Mouse (Mus musculus): ENCODE measurements around the gene Ogn. TPM values are rescaled to one million over a fixed set of nuclear protein-coding genes. Genes with fewer than 3 reads are reported as not detected.

Ogn gene
- polyA plus RNA-seq, 1 experiment from 2014 or later: 212 TPM

GRCm38 (mm10) chr13:49646019-49646418, 38.2 kb downstream of the Ogn start:
- no peaks in the 10 kb centered on the region for H3K9me3 ChIP-seq (replicated peaks)
- H3K36me3 ChIP-seq: no peaks in the 10 kb centered on the region
- H3K27me3 ChIP-seq: no peaks in the 10 kb centered on the region
- H3K9ac ChIP-seq: no peak overlapping the region
- H3K4me1 ChIP-seq: no peaks in the 10 kb centered on the region
- H3K4me3 ChIP-seq (replicated peaks): no peak overlapping the region
- H3K27ac ChIP-seq (replicated peaks): no peak overlapping the region
- no peak for ATAC-seq (ENCODE audit: insufficient number of reproducible peaks, low FRiP score, low TSS enrichment, low read depth)
- H3K4me2 ChIP-seq (replicated peaks): no peak overlapping the region
- WGBS: 84% methylated on average over 1 of the region's 1 CpGs

- no peak overlapping the region for H3K9ac ChIP-seq
- 25% methylated on average over 2 of the region's 2 CpGs for WGBS
Measured at GRCm38 (mm10) chr13:49651136-49651535, 43.3 kb downstream of the Ogn start.

GRCm38 (mm10) chr13:49651781-49652351, 44.0 kb downstream of the Ogn start:
- peak overlapping the region; percentile 35 for H3K9ac ChIP-seq
- peaks cover 6% of the 10 kb centered on the region; the same call in 1 of the 2 replicates for H3K36me3 ChIP-seq
- no peak for ATAC-seq (ENCODE audit: insufficient number of reproducible peaks, low FRiP score, low TSS enrichment, low read depth)
- H3K27me3 ChIP-seq: no peaks in the 10 kb centered on the region
- H3K4me2 ChIP-seq (replicated peaks): peak overlapping the region; percentile 91
- H3K27ac ChIP-seq (replicated peaks): 0 out of 2 replicates have a peak overlapping the region, but pooled peaks have one; percentile 76
- WGBS: 0% methylated on average over 4 of the region's 4 CpGs
- peaks cover 18% of the 10 kb centered on the region for H3K4me1 ChIP-seq
- H3K4me3 ChIP-seq (replicated peaks): peak overlapping the region; percentile 71
- H3K9me3 ChIP-seq (replicated peaks): no peaks in the 10 kb centered on the region

More at GRCm38 (mm10) chr13:49651136-49651535, 43.3 kb downstream of the Ogn start:
- H3K4me1 ChIP-seq: peaks cover 18% of the 10 kb centered on the region
- H3K4me2 ChIP-seq (replicated peaks): peak overlapping the region; percentile 91
- peak overlapping the region; percentile 71 for H3K4me3 ChIP-seq (replicated peaks)
- H3K27me3 ChIP-seq: no peaks in the 10 kb centered on the region
- H3K36me3 ChIP-seq: peaks cover 5% of the 10 kb centered on the region; the same call in 1 of the 2 replicates
- ATAC-seq (ENCODE audit: insufficient number of reproducible peaks, low FRiP score, low TSS enrichment, low read depth): no peak
- no peaks in the 10 kb centered on the region for H3K9me3 ChIP-seq (replicated peaks)
- H3K27ac ChIP-seq (replicated peaks): no peak overlapping the region

- Histone ChIP-seq H3K36me3 (peaks cover 8% of the 10 kb centered on the region; the same call in 1 of the 2 replicates), H3K4me1 (peaks cover 18% of the 10 kb centered on the region), H3K9ac (peak within 1 kb of the TSS; percentile 35), H3K4me2 (replicated peaks) (peak within 1 kb of the TSS; percentile 91), H3K27me3 (no peaks in the 10 kb centered on the region), H3K4me3 (replicated peaks) (peak within 1 kb of the TSS; percentile 71), H3K9me3 (replicated peaks) (no peaks in the 10 kb centered on the region), H3K27ac (replicated peaks) (peak within 1 kb of the TSS; percentile 76; the same call in 1 of the 2 replicates)
- under 1% methylated on average over 68 of the region's 68 CpGs for WGBS
- peak; percentile 99 for ATAC-seq (ENCODE audit: insufficient number of reproducible peaks, low FRiP score, low TSS enrichment, low read depth)
Measured at GRCm38 (mm10) chr13:49652481-49653179, 44.8 kb downstream of the Ogn start, which contains the start of the genes Cenpp and Nol8. Gene Cenpp (minus strand): TSS chr13:49652785. Gene Nol8 (plus strand): TSS chr13:49653078.

GRCm38 (mm10) chr13:49653180-49653541, 45.3 kb downstream of the Ogn start:
- peak overlapping the region; percentile 76; the same call in 1 of the 2 replicates for H3K27ac ChIP-seq (replicated peaks)
- H3K27me3 ChIP-seq: no peaks in the 10 kb centered on the region
- under 1% methylated on average over 16 of the region's 16 CpGs for WGBS
- peak overlapping the region; percentile 71 for H3K4me3 ChIP-seq (replicated peaks)
- peaks cover 18% of the 10 kb centered on the region for H3K4me1 ChIP-seq
- peak overlapping the region; percentile 35 for H3K9ac ChIP-seq
- peak; percentile 80 for ATAC-seq (ENCODE audit: insufficient number of reproducible peaks, low FRiP score, low TSS enrichment, low read depth)
- H3K4me2 ChIP-seq (replicated peaks): peak overlapping the region; percentile 91
- H3K36me3 ChIP-seq: peaks cover 8% of the 10 kb centered on the region; the same call in 1 of the 2 replicates
- H3K9me3 ChIP-seq (replicated peaks): no peaks in the 10 kb centered on the region

Other genes with a start within 250 kb of the Ogn start
- gene Ippk, start 186.8 kb upstream of the Ogn start, polyA plus RNA-seq (2015; fragmentation: Nextera tagmentation; extraction: Ambion mirVana): 12.7 and 13.4 TPM in 2 replicates
- gene Tes3-ps, start 114.7 kb upstream of the Ogn start, polyA plus RNA-seq (2015; fragmentation: Nextera tagmentation; extraction: Ambion mirVana): 0.79 and 1.7 TPM in 2 replicates
- gene Ecm2, start 103.2 kb upstream of the Ogn start, polyA plus RNA-seq (2015; fragmentation: Nextera tagmentation; extraction: Ambion mirVana): 2.2 and 2.3 TPM in 2 replicates
- gene Aspn, start 63.6 kb upstream of the Ogn start, polyA plus RNA-seq (2015; fragmentation: Nextera tagmentation; extraction: Ambion mirVana): 157 and 167 TPM in 2 replicates
- gene Omd, start 25.6 kb upstream of the Ogn start, polyA plus RNA-seq (2015; fragmentation: Nextera tagmentation; extraction: Ambion mirVana): 35.3 and 38.6 TPM in 2 replicates
- gene Cenpp, start 44.7 kb downstream of the Ogn start, polyA plus RNA-seq (2015; fragmentation: Nextera tagmentation; extraction: Ambion mirVana): 19.8 and 21.4 TPM in 2 replicates
- 12.9 and 13.9 TPM in 2 replicates for gene Nol8, start 45.0 kb downstream of the Ogn start, polyA plus RNA-seq (2015; fragmentation: Nextera tagmentation; extraction: Ambion mirVana)
- 59.6 and 62.8 TPM in 2 replicates for gene Iars, start 74.1 kb downstream of the Ogn start, polyA plus RNA-seq (2015; fragmentation: Nextera tagmentation; extraction: Ambion mirVana)
- not detected in 2 replicates for gene Gm30302, start 191.0 kb downstream of the Ogn start, polyA plus RNA-seq (2015; fragmentation: Nextera tagmentation; extraction: Ambion mirVana)

All from embryonic facial prominence, embryonic 15.5 days (tissue).